Comparison of ENCODE assay signal across 8 mouse cellular contexts in the genomic region with DNA sequence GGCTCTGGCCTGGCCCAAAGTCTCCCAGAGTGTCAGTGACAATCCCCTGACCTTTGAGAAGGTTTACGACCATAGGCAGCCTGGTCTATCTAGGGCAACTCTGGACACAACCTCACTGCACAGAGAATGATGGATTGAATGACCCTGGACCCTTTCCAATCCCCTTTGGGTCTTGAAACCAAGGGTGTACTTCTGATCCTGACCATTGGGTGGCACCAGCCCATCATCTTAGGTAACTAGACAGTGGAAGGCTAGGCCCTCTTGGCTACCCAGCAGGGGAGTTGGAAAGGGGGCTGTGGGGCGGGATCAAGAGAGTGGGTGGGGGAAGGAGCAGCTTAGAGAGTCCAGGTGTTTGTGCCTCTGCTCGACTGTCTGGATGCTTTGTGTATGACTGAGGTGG.
A peak's percentile ranks its signal among the peaks of the same experiment; 100 is the strongest.
DNase-seq lines count a peak whose midpoint lies in the region; ATAC-seq lines count a peak whose summit lies in the region.

No protein-coding gene starts in this region.

- H3K4me3 ChIP-seq in embryonic facial prominence, embryonic 12.5 days: no peak overlapping the region
- H3K4me3 ChIP-seq in kidney, embryonic 14.5 days (ENCODE audit: low read length): no peak overlapping the region
- no peak overlapping the region for H3K4me3 ChIP-seq in limb, embryonic 13.5 days
- no peak overlapping the region for H3K4me3 ChIP-seq in neural tube, embryonic 13.5 days

- peak; percentile 38 for DNase-seq in 3T3-L1 (ENCODE audit: low read depth, low spot score)
- DNase-seq in adrenal gland, postnatal 14 days: peak; percentile 77
- DNase-seq in heart, adult 8-10 months (ENCODE audit: low spot score): peak; percentile 57
- peak; percentile 84 for DNase-seq in testis, postnatal 10 days (ENCODE audit: low spot score)

- no peak overlapping the region for H3K9ac ChIP-seq in embryonic facial prominence, embryonic 12.5 days
- no peak overlapping the region for H3K9ac ChIP-seq in kidney, embryonic 14.5 days (ENCODE audit: low read depth, low read length)
- no peak overlapping the region for H3K9ac ChIP-seq in limb, embryonic 13.5 days
- no peak overlapping the region for H3K9ac ChIP-seq in neural tube, embryonic 13.5 days

- no peaks in the 10 kb centered on the region for H3K36me3 ChIP-seq in embryonic facial prominence, embryonic 12.5 days
- no peaks in the 10 kb centered on the region for H3K36me3 ChIP-seq in kidney, embryonic 14.5 days (ENCODE audit: control insufficient read depth, insufficient read depth, low read length)
- H3K36me3 ChIP-seq in limb, embryonic 13.5 days: no peaks in the 10 kb centered on the region
- H3K36me3 ChIP-seq in neural tube, embryonic 13.5 days: no peaks in the 10 kb centered on the region

- 11% methylated on average over 3 of the region's 3 CpGs for WGBS in embryonic facial prominence, embryonic 12.5 days
- WGBS in kidney, embryonic 14.5 days: 8% methylated on average over 3 of the region's 3 CpGs
- WGBS in limb, embryonic 13.5 days: 7% methylated on average over 3 of the region's 3 CpGs
- 7% methylated on average over 3 of the region's 3 CpGs for WGBS in neural tube, embryonic 13.5 days

- no peak overlapping the region for H3K27ac ChIP-seq in embryonic facial prominence, embryonic 12.5 days
- H3K27ac ChIP-seq in kidney, embryonic 14.5 days (ENCODE audit: low read depth, low read length): no peak overlapping the region
- no peak overlapping the region for H3K27ac ChIP-seq in limb, embryonic 13.5 days
- no peak overlapping the region for H3K27ac ChIP-seq in neural tube, embryonic 13.5 days (replicated peaks)

- peak; percentile 69; the same call in 1 of the 2 replicates for ATAC-seq in embryonic facial prominence, embryonic 12.5 days (ENCODE audit: insufficient number of reproducible peaks, insufficient read depth, low FRiP score, low TSS enrichment)
- peak; percentile 93 for ATAC-seq in kidney, embryonic 14.5 days (ENCODE audit: low FRiP score, low TSS enrichment)
- ATAC-seq in limb, embryonic 13.5 days (ENCODE audit: low FRiP score, low read depth): peak; percentile 81
- peak; percentile 84 for ATAC-seq in neural tube, embryonic 13.5 days (ENCODE audit: low read depth)

- H3K27me3 ChIP-seq in embryonic facial prominence, embryonic 12.5 days: no peaks in the 10 kb centered on the region
- H3K27me3 ChIP-seq in kidney, embryonic 14.5 days (ENCODE audit: control insufficient read depth, insufficient read depth, low read length): no peaks in the 10 kb centered on the region
- peaks cover 6% of the 10 kb centered on the region; the same call in 1 of the 2 replicates for H3K27me3 ChIP-seq in limb, embryonic 13.5 days
- peaks cover 9% of the 10 kb centered on the region; the same call in 1 of the 2 replicates for H3K27me3 ChIP-seq in neural tube, embryonic 13.5 days

- no peaks in the 10 kb centered on the region for H3K9me3 ChIP-seq in embryonic facial prominence, embryonic 12.5 days
- H3K9me3 ChIP-seq in kidney, embryonic 14.5 days (ENCODE audit: control insufficient read depth, low read length): no peaks in the 10 kb centered on the region
- H3K9me3 ChIP-seq in limb, embryonic 13.5 days: no peaks in the 10 kb centered on the region
- H3K9me3 ChIP-seq in neural tube, embryonic 13.5 days: no peaks in the 10 kb centered on the region

- no peak overlapping the region for H3K4me2 ChIP-seq in embryonic facial prominence, embryonic 12.5 days (replicated peaks)
- no peak overlapping the region for H3K4me2 ChIP-seq in kidney, embryonic 14.5 days (replicated peaks; ENCODE audit: low read depth, low read length)
- H3K4me2 ChIP-seq in limb, embryonic 13.5 days (replicated peaks): no peak overlapping the region
- no peak overlapping the region for H3K4me2 ChIP-seq in neural tube, embryonic 13.5 days

- 0 out of 2 replicates have a peak, but pooled peaks cover 3% of the 10 kb centered on the region for H3K4me1 ChIP-seq in embryonic facial prominence, embryonic 12.5 days
- no peaks in the 10 kb centered on the region for H3K4me1 ChIP-seq in kidney, embryonic 14.5 days (ENCODE audit: control insufficient read depth, insufficient read depth, low read length)
- no peaks in the 10 kb centered on the region for H3K4me1 ChIP-seq in limb, embryonic 13.5 days
- no peaks in the 10 kb centered on the region for H3K4me1 ChIP-seq in neural tube, embryonic 13.5 days (replicated peaks)
